Mouse (Mus musculus) bone marrow, adult 2 months (tissue): ENCODE results near the gene Il31. TPM values are rescaled to one million over a fixed set of nuclear protein-coding genes. Genes with fewer than 3 reads are reported as not detected.
"Not testable (repeated sequence)": the region's sequence is repeated elsewhere in the genome, so short reads cannot be mapped to it uniquely, and the experiment has no call there.

Source experiments
- H3K27ac ChIP-seq: fragments of 200-500 bp; 2 replicates; pipeline ENCODE4 v1.5.1; 2012; ENCODE audit warnings: low read depth, mild to moderate bottlenecking, control low read depth, inconsistent platforms, low read length; ENCODE audit not compliant: control insufficient read depth, poor library complexity, insufficient read depth
- H3K4me1 ChIP-seq: fragments of 200-500 bp; 2 replicates; pipeline ENCODE4 v1.6.1; 2011; ENCODE audit warnings: low read length; ENCODE audit not compliant: control insufficient read depth, insufficient read depth
- H3K4me3 ChIP-seq: fragments of 200-500 bp; replicated peaks from 2 replicates; pipeline ENCODE3; 2011; ENCODE audit warnings: mild to moderate bottlenecking, low read depth, low read length, control low read depth; ENCODE audit not compliant: control insufficient read depth
- CTCF ChIP-seq: fragments of 200-500 bp; IDR thresholded peaks from 2 replicates; pipeline ENCODE4 v1.5.1; 2011; ENCODE audit warnings: low read length, control low read depth; ENCODE audit not compliant: control insufficient read depth, insufficient read depth
- POLR2A ChIP-seq: fragments of 200-500 bp; IDR thresholded peaks from 2 replicates; pipeline ENCODE4 v1.6.1; 2011; ENCODE audit warnings: low read depth, mild to moderate bottlenecking, control low read depth, low read length, borderline replicate concordance; ENCODE audit not compliant: control insufficient read depth
- WGBS: fragments of 180-500 bp; shearing (Covaris S2); methylation state at CpG from one replicate; pipeline ENCODE4 v1.1.7; 2018; 5-methylcytosine and 5-hydroxymethylcytosine counted together
- polyA plus RNA-seq: library from polyadenylated mRNA; stranded (reverse); fragments of >200 nt; gene quantifications from 2 replicates; pipeline ENCODE4 v1.2.4, GENCODE M21; 2011; ENCODE audit warnings: low replicate concordance; ENCODE audit not compliant: missing spikeins, insufficient read depth, insufficient read length

Gene Il31
- polyA plus RNA-seq, 1 experiment = not detected

GRCm38 (mm10) chr5:123522166-123522565, 32.9 kb upstream of the Il31 start:
- 72% methylated on average over 1 of the region's 1 CpGs for WGBS
- H3K4me1 ChIP-seq = peaks cover 2% of the 10 kb centered on the region

GRCm38 (mm10) chr5:123521621-123522020, 32.3 kb upstream of the Il31 start:
- WGBS = 86% methylated on average over 1 of the region's 1 CpGs
- Histone ChIP-seq H3K4me1 (peaks cover 2% of the 10 kb centered on the region), H3K27ac (no peak overlapping the region), H3K4me3 (no peak overlapping the region)
- TF ChIP-seq CTCF (no peak), POLR2A (no peak)

More at GRCm38 (mm10) chr5:123522166-123522565, 32.9 kb upstream of the Il31 start:
- TF ChIP-seq POLR2A (no peak), CTCF (no peak)
- Histone ChIP-seq H3K4me3 (no peak overlapping the region), H3K27ac (no peak overlapping the region)

- Histone ChIP-seq H3K4me1 (peaks cover 2% of the 10 kb centered on the region), H3K27ac (no peak overlapping the region), H3K4me3 (no peak overlapping the region)
- TF ChIP-seq POLR2A (no peak), CTCF (no peak)
- WGBS = 92% methylated on average over 9 of the region's 9 CpGs
Observed at GRCm38 (mm10) chr5:123520666-123521065, 31.4 kb upstream of the Il31 start.

GRCm38 (mm10) chr5:123514871-123515270, 25.6 kb upstream of the Il31 start:
- Histone ChIP-seq H3K27ac (no peak overlapping the region), H3K4me1 (no peaks in the 10 kb centered on the region), H3K4me3 (no peak overlapping the region)
- no peak for TF ChIP-seq POLR2A
- TF ChIP-seq CTCF = no peak
- 89% methylated on average over 5 of the region's 5 CpGs for WGBS

GRCm38 (mm10) chr5:123512102-123512501, 22.8 kb upstream of the Il31 start:
- peaks cover 3% of the 10 kb centered on the region for H3K4me1 ChIP-seq
- no peak overlapping the region for H3K27ac ChIP-seq
- no peak for TF ChIP-seq CTCF
- no peak for TF ChIP-seq POLR2A
- 65% methylated on average over 3 of the region's 3 CpGs for WGBS
- no peak overlapping the region for H3K4me3 ChIP-seq

GRCm38 (mm10) chr5:123511426-123511825, 22.1 kb upstream of the Il31 start:
- 71% methylated on average over 3 of the region's 3 CpGs for WGBS
- H3K4me1 ChIP-seq, H3K4me3 ChIP-seq, H3K27ac ChIP-seq: not testable (repeated sequence)

- H3K27ac ChIP-seq = no peak within 1 kb of the TSS
- peaks cover 3% of the 10 kb centered on the region for H3K4me1 ChIP-seq
- H3K4me3 ChIP-seq = no peak within 1 kb of the TSS
- TF ChIP-seq POLR2A (no peak), CTCF (no peak)
- WGBS = 68% methylated on average over 5 of the region's 5 CpGs
Observed at GRCm38 (mm10) chr5:123510160-123510559, 20.9 kb upstream of the Il31 start, which contains the start of gene B3gnt4. TSS of gene B3gnt4 (plus strand) at chr5:123510460.

- H3K27ac ChIP-seq = no peak overlapping the region
- TF ChIP-seq POLR2A (no peak), CTCF (no peak)
- H3K4me3 ChIP-seq = no peak overlapping the region
- 15% methylated on average over 12 of the region's 12 CpGs for WGBS
- H3K4me1 ChIP-seq = peaks cover 3% of the 10 kb centered on the region
Observed at GRCm38 (mm10) chr5:123508921-123509320, 19.6 kb upstream of the Il31 start.

GRCm38 (mm10) chr5:123507936-123508723, 18.8 kb upstream of the Il31 start:
- peak overlapping the region; percentile 25 for H3K4me3 ChIP-seq
- no peak overlapping the region; the same call in 1 of the 2 replicates for H3K27ac ChIP-seq
- H3K4me1 ChIP-seq = peaks cover 3% of the 10 kb centered on the region
- 2% methylated on average over 59 of the region's 59 CpGs for WGBS
- no peak for TF ChIP-seq CTCF
- no peak for TF ChIP-seq POLR2A
